Mouse (Mus musculus) left cerebral cortex, postnatal 14 days (tissue): ENCODE data around the gene Htatip2. TPM values are rescaled to one million over a fixed set of nuclear protein-coding genes. Genes with fewer than 3 reads are reported as not detected.

ENCODE experiments used
- total RNA-seq, 2 experiments: library from RNA; stranded (reverse); gene quantifications; 2 replicates each; pipeline ENCODE4 v1.2.3; 2021

Htatip2 gene
- total RNA-seq, 2 experiments from 2014 or later, result 8.5 to 8.9 TPM

Other genes with a start within 250 kb of the Htatip2 start
- not detected for gene Dbx1, start 122.3 kb upstream of the Htatip2 start, total RNA-seq
- 10 to 100 TPM; 32.6 to 33.9 TPM for gene Prmt3, start 19.2 kb downstream of the Htatip2 start, total RNA-seq
- gene Slc6a5, start 151.0 kb downstream of the Htatip2 start, total RNA-seq, result under 1 TPM; 0.04 to 0.18 TPM
- gene Nell1, start 215.7 kb downstream of the Htatip2 start, total RNA-seq, result 10 to 100 TPM; 44.4 to 46.9 TPM